Mouse (Mus musculus): ENCODE data around the gene Oxnad1. TPM values are rescaled to one million over a fixed set of nuclear protein-coding genes. Genes with fewer than 3 reads are reported as not detected.
A peak's percentile ranks its signal among the peaks of the same experiment; 100 is the strongest.

Oxnad1 gene
- 10.4 and 13.2 TPM in 2 replicates for polyA plus RNA-seq (2012; rRNA removed)

DNA sequence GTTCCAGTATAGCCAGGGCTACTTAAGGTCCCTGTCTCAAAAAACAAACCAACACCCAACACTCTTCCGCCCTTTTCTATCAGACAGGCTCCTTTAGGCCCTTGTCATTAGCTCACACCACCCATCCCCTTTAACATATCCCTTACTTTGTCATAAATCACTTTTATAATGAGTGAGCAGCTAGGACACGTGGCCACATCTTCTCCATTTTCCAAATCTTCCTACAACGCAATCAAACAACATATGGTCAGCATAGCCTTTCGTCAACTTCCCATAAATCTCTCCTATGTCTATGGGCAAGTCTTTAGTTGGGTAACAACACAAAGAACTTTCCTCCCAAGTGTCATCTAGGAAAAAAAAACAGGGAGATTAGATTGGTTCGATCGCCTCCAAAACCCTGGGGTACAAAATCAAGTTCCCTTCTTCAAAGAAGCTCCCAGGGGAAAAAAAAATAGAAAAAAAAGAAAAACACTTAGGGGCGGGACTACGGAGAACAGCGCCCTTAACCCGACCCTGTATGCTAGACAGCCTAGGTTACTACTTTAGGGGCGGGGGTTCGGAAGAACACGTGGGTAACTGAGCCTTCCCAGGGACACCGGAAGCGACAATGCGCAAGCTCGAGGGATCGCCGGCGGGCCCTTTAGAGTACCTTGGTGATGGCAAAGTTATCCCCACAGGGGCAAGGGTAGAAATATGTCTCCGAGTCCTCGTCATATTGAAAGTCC lies at the start of gene Oxnad1:
Gene Oxnad1 (plus strand): TSS at position 614 of the 725 bp plus-strand sequence.
- Histone ChIP-seq H3K4me3 (replicated peaks; ENCODE audit: extremely low read depth, low read depth, low read length) (peak within 1 kb of the TSS; percentile 84), H3K4me1 (ENCODE audit: control insufficient read depth, insufficient read depth, low read length) (peaks cover 3% of the 10 kb centered on the region; the same call in 1 of the 2 replicates)
- DNase-seq: no peak
- WGBS: 3% methylated on average over 22 of the region's 22 CpGs
- TF ChIP-seq CTCF (IDR thresholded peaks at IDR 0.05; ENCODE audit: insufficient read depth, low read length) (no peak), POLR2A (IDR thresholded peaks at IDR 0.05; ENCODE audit: borderline replicate concordance, extremely low read depth, low read depth, low read length) (no peak)

DNA sequence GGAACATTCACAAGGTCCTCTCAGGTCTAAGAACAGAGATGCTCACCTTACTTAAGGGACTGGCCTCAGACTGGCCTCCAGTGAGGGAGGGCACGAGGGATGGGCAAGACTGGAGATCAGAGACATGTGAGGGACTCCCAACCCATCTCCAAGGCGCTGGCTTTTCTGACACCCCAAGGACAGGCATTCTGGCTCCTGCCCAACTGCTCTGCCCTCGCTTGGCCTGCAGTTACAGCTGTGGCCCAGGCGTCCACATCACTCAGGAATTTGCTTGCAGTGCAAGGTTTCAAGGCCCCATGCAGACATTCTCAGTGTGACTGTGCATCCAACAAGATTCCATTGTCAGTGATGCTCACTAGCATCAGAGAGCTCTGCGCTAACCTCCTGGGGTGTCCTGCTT lies 48.7 kb upstream of the Oxnad1 start:
- Histone ChIP-seq H3K4me1 (ENCODE audit: control insufficient read depth, insufficient read depth, low read length) (no peaks in the 10 kb centered on the region), H3K4me3 (replicated peaks; ENCODE audit: extremely low read depth, low read depth, low read length) (no peak overlapping the region)
- TF ChIP-seq POLR2A (IDR thresholded peaks at IDR 0.05; ENCODE audit: borderline replicate concordance, extremely low read depth, low read depth, low read length): no peak
- TF ChIP-seq CTCF (IDR thresholded peaks at IDR 0.05; ENCODE audit: insufficient read depth, low read length): no peak
- WGBS: 75% methylated on average over 5 of the region's 5 CpGs
- DNase-seq: no peak

DNA sequence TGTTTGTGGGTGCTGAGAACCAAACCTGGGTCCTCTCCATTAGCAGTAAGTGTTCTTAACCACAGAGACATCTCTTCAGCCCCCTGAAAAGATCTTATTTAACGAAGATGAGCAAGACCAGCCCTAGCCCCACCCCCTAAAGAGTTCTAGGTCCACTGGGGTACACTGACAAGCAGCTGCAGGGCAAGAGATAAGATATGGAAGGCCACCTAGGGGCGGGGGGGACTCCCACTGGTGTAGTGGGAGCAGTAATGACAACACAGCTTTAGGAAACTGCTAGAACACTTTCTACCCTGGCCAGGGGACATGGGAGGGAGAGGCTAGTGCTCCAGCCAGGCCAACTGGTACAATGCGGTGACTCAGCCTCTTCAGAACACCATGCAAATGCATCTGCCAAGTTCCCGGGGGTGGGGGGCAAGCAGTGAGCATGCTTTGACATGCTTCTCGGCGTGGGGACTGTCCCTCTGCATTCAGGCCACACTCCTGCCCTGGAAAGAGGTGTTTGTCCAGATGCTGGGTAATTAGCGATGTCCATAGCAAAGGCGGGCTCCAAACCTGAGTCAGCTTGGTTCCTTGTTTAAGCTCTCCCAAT lies 47.4 kb upstream of the Oxnad1 start:
- TF ChIP-seq CTCF (IDR thresholded peaks at IDR 0.05; ENCODE audit: insufficient read depth, low read length) (no peak), POLR2A (IDR thresholded peaks at IDR 0.05; ENCODE audit: borderline replicate concordance, extremely low read depth, low read depth, low read length) (no peak)
- Histone ChIP-seq H3K4me3 (replicated peaks; ENCODE audit: extremely low read depth, low read depth, low read length) (no peak overlapping the region), H3K4me1 (ENCODE audit: control insufficient read depth, insufficient read depth, low read length) (no peaks in the 10 kb centered on the region)
- WGBS: 76% methylated on average over 8 of the region's 8 CpGs
- DNase-seq: no peak

DNA sequence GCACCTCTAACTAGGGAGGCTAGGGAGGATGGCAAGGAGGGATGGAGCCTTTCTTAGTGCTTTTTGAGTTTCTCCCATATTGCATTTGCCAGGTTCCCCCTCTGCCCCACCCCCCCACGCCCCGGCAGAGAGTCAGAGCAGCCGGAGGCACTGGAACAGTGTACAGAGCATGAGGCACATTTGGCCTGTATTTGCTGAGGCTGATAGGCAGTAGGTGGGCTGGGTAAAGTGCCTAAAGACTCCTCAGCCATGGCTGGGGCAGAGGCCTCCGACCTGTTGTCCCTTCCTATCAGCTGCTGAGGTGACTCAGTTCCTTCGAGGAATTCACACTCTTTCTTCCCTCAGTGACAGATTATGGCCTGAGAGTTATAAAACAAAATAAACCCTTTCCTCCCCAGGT lies 43.1 kb upstream of the Oxnad1 start:
- H3K4me3 ChIP-seq (replicated peaks; ENCODE audit: extremely low read depth, low read depth, low read length): no peak overlapping the region
- H3K4me1 ChIP-seq (ENCODE audit: control insufficient read depth, insufficient read depth, low read length): no peaks in the 10 kb centered on the region
- no peak for DNase-seq
- TF ChIP-seq CTCF (IDR thresholded peaks at IDR 0.05; ENCODE audit: insufficient read depth, low read length): no peak
- TF ChIP-seq POLR2A (IDR thresholded peaks at IDR 0.05; ENCODE audit: borderline replicate concordance, extremely low read depth, low read depth, low read length): no peak
- 44% methylated on average over 5 of the region's 5 CpGs for WGBS

- no peak for DNase-seq
- no peaks in the 10 kb centered on the region for H3K4me1 ChIP-seq (ENCODE audit: control insufficient read depth, insufficient read depth, low read length)
- H3K4me3 ChIP-seq (replicated peaks; ENCODE audit: extremely low read depth, low read depth, low read length): no peak overlapping the region
- no peak for TF ChIP-seq CTCF (IDR thresholded peaks at IDR 0.05; ENCODE audit: insufficient read depth, low read length)
- no peak for TF ChIP-seq POLR2A (IDR thresholded peaks at IDR 0.05; ENCODE audit: borderline replicate concordance, extremely low read depth, low read depth, low read length)
- WGBS: 66% methylated on average over 8 of the region's 8 CpGs
These were observed 38.8 kb upstream of the Oxnad1 start for GRCm38 (mm10) chr14:32046357-32046756.

- H3K4me3 ChIP-seq (replicated peaks; ENCODE audit: extremely low read depth, low read depth, low read length): no peak overlapping the region
- H3K4me1 ChIP-seq (ENCODE audit: control insufficient read depth, insufficient read depth, low read length): no peaks in the 10 kb centered on the region
- WGBS: 84% methylated on average over 6 of the region's 6 CpGs
- TF ChIP-seq POLR2A (IDR thresholded peaks at IDR 0.05; ENCODE audit: borderline replicate concordance, extremely low read depth, low read depth, low read length) (no peak), CTCF (IDR thresholded peaks at IDR 0.05; ENCODE audit: insufficient read depth, low read length) (no peak)
- DNase-seq: no peak
These were observed 35.0 kb upstream of the Oxnad1 start for GRCm38 (mm10) chr14:32050171-32050570.

GRCm38 (mm10) chr14:32053895-32054294 lies 31.3 kb upstream of the Oxnad1 start:
- 76% methylated on average over 5 of the region's 5 CpGs for WGBS
- TF ChIP-seq CTCF (IDR thresholded peaks at IDR 0.05; ENCODE audit: insufficient read depth, low read length) (no peak), POLR2A (IDR thresholded peaks at IDR 0.05; ENCODE audit: borderline replicate concordance, extremely low read depth, low read depth, low read length) (no peak)
- DNase-seq: no peak

DNA sequence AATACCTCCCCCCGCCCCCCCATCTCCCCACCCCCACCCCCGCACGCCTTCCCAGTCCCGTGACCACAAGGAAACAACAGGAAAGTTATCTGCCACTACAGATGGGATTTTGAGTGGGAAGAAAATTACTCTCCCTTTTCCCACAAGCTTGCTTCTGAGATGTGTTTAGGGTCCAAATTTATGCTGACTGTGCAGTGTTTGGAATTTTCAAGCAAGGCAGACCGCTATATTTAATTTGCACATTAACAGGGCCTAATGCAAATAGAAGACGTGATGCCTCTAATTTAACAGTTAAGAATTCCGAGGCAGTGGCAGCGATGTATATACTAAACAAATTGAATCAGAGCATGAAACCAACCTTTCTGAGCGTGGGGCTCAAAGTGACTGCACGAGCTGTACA lies 30.4 kb upstream of the Oxnad1 start:
- Histone ChIP-seq H3K4me3 (replicated peaks; ENCODE audit: extremely low read depth, low read depth, low read length) (no peak overlapping the region), H3K4me1 (ENCODE audit: control insufficient read depth, insufficient read depth, low read length) (peaks cover 3% of the 10 kb centered on the region; the same call in 1 of the 2 replicates)
- TF ChIP-seq CTCF (IDR thresholded peaks at IDR 0.05; ENCODE audit: insufficient read depth, low read length): no peak
- TF ChIP-seq POLR2A (IDR thresholded peaks at IDR 0.05; ENCODE audit: borderline replicate concordance, extremely low read depth, low read depth, low read length): no peak
- no peak for DNase-seq
- WGBS: 61% methylated on average over 10 of the region's 10 CpGs

More at GRCm38 (mm10) chr14:32053895-32054294, 31.3 kb upstream of the Oxnad1 start:
- H3K4me3 ChIP-seq (replicated peaks; ENCODE audit: extremely low read depth, low read depth, low read length): no peak overlapping the region
- H3K4me1 ChIP-seq (ENCODE audit: control insufficient read depth, insufficient read depth, low read length): peaks cover 3% of the 10 kb centered on the region; the same call in 1 of the 2 replicates

- Histone ChIP-seq H3K4me1 (ENCODE audit: control insufficient read depth, insufficient read depth, low read length) (peaks cover 3% of the 10 kb centered on the region; the same call in 1 of the 2 replicates), H3K4me3 (replicated peaks; ENCODE audit: extremely low read depth, low read depth, low read length) (no peak overlapping the region)
- DNase-seq: no peak
- TF ChIP-seq CTCF (IDR thresholded peaks at IDR 0.05; ENCODE audit: insufficient read depth, low read length) (no peak), POLR2A (IDR thresholded peaks at IDR 0.05; ENCODE audit: borderline replicate concordance, extremely low read depth, low read depth, low read length) (no peak)
- 45% methylated on average over 8 of the region's 8 CpGs for WGBS
These were observed 29.4 kb upstream of the Oxnad1 start for GRCm38 (mm10) chr14:32055781-32056180.

GRCm38 (mm10) chr14:32056675-32057074 lies 28.5 kb upstream of the Oxnad1 start:
- TF ChIP-seq CTCF (IDR thresholded peaks at IDR 0.05; ENCODE audit: insufficient read depth, low read length): 0 out of 2 replicates have a peak, but pooled peaks have one; percentile 7
- TF ChIP-seq POLR2A (IDR thresholded peaks at IDR 0.05; ENCODE audit: borderline replicate concordance, extremely low read depth, low read depth, low read length): no peak
- 98% methylated on average over 2 of the region's 2 CpGs for WGBS
- no peak for DNase-seq
- no peak overlapping the region for H3K4me3 ChIP-seq (replicated peaks; ENCODE audit: extremely low read depth, low read depth, low read length)
- H3K4me1 ChIP-seq (ENCODE audit: control insufficient read depth, insufficient read depth, low read length): peaks cover 3% of the 10 kb centered on the region; the same call in 1 of the 2 replicates
